Comparison of ENCODE assay signal across 11 mouse cellular contexts in genomic region chr11:99022384-99022933, GRCm38 (mm10). TPM values are rescaled to one million over a fixed set of nuclear protein-coding genes. Genes with fewer than 3 reads are reported as not detected.
DNase-seq lines count a peak whose midpoint lies in the region; ATAC-seq and TF ChIP-seq lines count a peak whose summit lies in the region.
"Had no signal": no experiment of that assay in that cellular context is flagged by ENCODE, and none has a peak within 500 bp of the region (broad histone marks: within the 10 kb centered on the region; RNA-seq: fewer than 3 reads in every experiment).

No protein-coding gene starts in this region.

- H3K27me3 ChIP-seq in lung, embryonic 16.5 days (ENCODE audit: control insufficient read depth, insufficient read depth, low read depth, low read length) = no peaks in the 10 kb centered on the region
- no peaks in the 10 kb centered on the region for H3K27me3 ChIP-seq in limb, embryonic 10.5 days (ENCODE audit: low read depth, poor library complexity, severe bottlenecking)
- H3K27me3 ChIP-seq in small intestine, adult 2 months (ENCODE audit: control insufficient read depth, insufficient read depth, low read length) = no peaks in the 10 kb centered on the region

- DNase-seq in lung, postnatal 25 days (ENCODE audit: low spot score) = no peak
- DNase-seq in limb, embryonic 10.5 days (ENCODE audit: low spot score) = no peak
- DNase-seq in spleen, adult 18-20 months = no peak
- DNase-seq in urinary bladder, postnatal 10 days (ENCODE audit: low spot score) = no peak
- DNase-seq in gastrocnemius, adult 2 months = no peak
- DNase-seq: cerebellum, adult 9-10 months; lung, postnatal 14 days; right cerebral cortex, postnatal 25 days had no signal

- H3K9ac ChIP-seq in lung, embryonic 16.5 days (ENCODE audit: low read length) = 0 out of 2 replicates have a peak overlapping the region, but pooled peaks have one; percentile 14

- H3K4me1 ChIP-seq in lung, embryonic 16.5 days (replicated peaks; ENCODE audit: control insufficient read depth, insufficient read depth, low read length) = peaks cover 13% of the 10 kb centered on the region
- peaks cover 7% of the 10 kb centered on the region for H3K4me1 ChIP-seq in embryonic fibroblast, embryonic 13.5 days (ENCODE audit: control insufficient read depth, insufficient read depth, low read length)
- peaks cover 15% of the 10 kb centered on the region for H3K4me1 ChIP-seq in limb, embryonic 10.5 days
- no peaks in the 10 kb centered on the region for H3K4me1 ChIP-seq in small intestine, adult 2 months (ENCODE audit: control insufficient read depth, insufficient read depth, insufficient read length, low read length)

- intact Hi-C loops in gastrocnemius, adult 2 months (cut with DNase I) = no loop called here

- H3K27ac ChIP-seq in lung, embryonic 16.5 days (ENCODE audit: low read length) = no peak overlapping the region
- no peak overlapping the region for H3K27ac ChIP-seq in embryonic fibroblast, embryonic 13.5 days (ENCODE audit: insufficient read depth, low read length)
- H3K27ac ChIP-seq in limb, embryonic 10.5 days = no peak overlapping the region
- no peak overlapping the region for H3K27ac ChIP-seq in small intestine, adult 2 months (ENCODE audit: insufficient read depth, low read depth, low read length)
- H3K27ac ChIP-seq in gastrocnemius, adult 2 months = no peak overlapping the region

- peak overlapping the region; percentile 95 for H3K4me3 ChIP-seq in lung, embryonic 16.5 days (ENCODE audit: low read length)
- H3K4me3 ChIP-seq in embryonic fibroblast, embryonic 13.5 days (ENCODE audit: insufficient read depth, low read length) = peak overlapping the region; percentile 56
- H3K4me3 ChIP-seq in limb, embryonic 10.5 days = peak overlapping the region; percentile 81
- peak overlapping the region; percentile 31 for H3K4me3 ChIP-seq in small intestine, adult 2 months (ENCODE audit: low read depth, low read length)
- no peak overlapping the region for H3K4me3 ChIP-seq in gastrocnemius, adult 2 months

- peak overlapping the region; percentile 66 for H3K4me2 ChIP-seq in lung, embryonic 16.5 days (ENCODE audit: low read depth, low read length)

- no peak for TF ChIP-seq POLR2A in embryonic fibroblast, embryonic 13.5 days (IDR thresholded peaks at IDR 0.05; ENCODE audit: low read depth, low read length)
- no peak for TF ChIP-seq POLR2A in small intestine, adult 2 months (IDR thresholded peaks at IDR 0.05; ENCODE audit: low read depth, low read length)

- H3K9me3 ChIP-seq in lung, embryonic 16.5 days (ENCODE audit: control insufficient read depth, low read length) = no peaks in the 10 kb centered on the region
- no peaks in the 10 kb centered on the region for H3K9me3 ChIP-seq in limb, embryonic 10.5 days (replicated peaks)

- 64% methylated on average over 5 of the region's 5 CpGs for WGBS in lung, embryonic 16.5 days
- 87% methylated on average over 5 of the region's 5 CpGs for WGBS in limb, embryonic 10.5 days
- 29% methylated on average over 5 of the region's 5 CpGs for WGBS in small intestine, adult 2 months

- ATAC-seq in lung, embryonic 16.5 days (ENCODE audit: low read depth) = no peak

- no peak for TF ChIP-seq CTCF in embryonic fibroblast, embryonic 13.5 days (IDR thresholded peaks at IDR 0.05; ENCODE audit: borderline replicate concordance, insufficient read depth, low read length)
- no peak for TF ChIP-seq CTCF in small intestine, adult 2 months (IDR thresholded peaks at IDR 0.05; ENCODE audit: extremely low read depth, insufficient read length, insufficient replicate concordance, low read depth, low read length)
- no peak for TF ChIP-seq CTCF in gastrocnemius, adult 2 months (IDR thresholded peaks at IDR 0.05)

- peaks cover 24% of the 10 kb centered on the region for H3K36me3 ChIP-seq in lung, embryonic 16.5 days (ENCODE audit: control insufficient read depth, insufficient read depth, low read length)
- peaks cover 52% of the 10 kb centered on the region for H3K36me3 ChIP-seq in limb, embryonic 10.5 days
- H3K36me3 ChIP-seq in small intestine, adult 2 months (ENCODE audit: control insufficient read depth, insufficient read depth, low read length) = peaks cover 5% of the 10 kb centered on the region; the same call in 1 of the 2 replicates

RNA-seq across cellular contexts. Expression of gene Top2a, which starts 1.5 kb away (rescaled TPM):
- 257 and 270 TPM in 2 replicates for polyA plus RNA-seq in lung, embryonic 16.5 days (2015; fragmentation: Nextera tagmentation; extraction: Ambion mirVana)
- polyA plus RNA-seq in embryonic fibroblast, embryonic 13.5 days (2011; ENCODE audit: insufficient read length, low read depth, missing spikeins) = 141 and 227 TPM in 2 replicates
- polyA plus RNA-seq in limb, embryonic 10.5 days (2016; fragmentation: Nextera tagmentation; extraction: Ambion mirVana) = 291 and 354 TPM in 2 replicates
- 1.7 and 5.8 TPM in 2 replicates for polyA plus RNA-seq in small intestine, adult 2 months (2012; rRNA removed)
- total RNA-seq in gastrocnemius, adult 2 months (2021) = under 1 TPM; 0.11 to 0.18 TPM

RNA-seq across cellular contexts. Expression of gene Igfbp4, which starts 18.6 kb away (rescaled TPM):
- polyA plus RNA-seq in lung, embryonic 16.5 days (2015; fragmentation: Nextera tagmentation; extraction: Ambion mirVana) = 498 TPM in 2 replicates
- polyA plus RNA-seq in embryonic fibroblast, embryonic 13.5 days (2011; ENCODE audit: insufficient read length, low read depth, missing spikeins) = 212 and 419 TPM in 2 replicates
- 899 and 1,008 TPM in 2 replicates for polyA plus RNA-seq in limb, embryonic 10.5 days (2016; fragmentation: Nextera tagmentation; extraction: Ambion mirVana)
- polyA plus RNA-seq in small intestine, adult 2 months (2012; rRNA removed) = 71.6 and 78.1 TPM in 2 replicates
- total RNA-seq in gastrocnemius, adult 2 months (2021) = 10 to 100 TPM; 30.4 to 36.8 TPM

RNA-seq across cellular contexts. Expression of gene Gjd3, which starts 39.6 kb away (rescaled TPM):
- 0.31 TPM in 1 of 2 replicates, not detected in the other for polyA plus RNA-seq in lung, embryonic 16.5 days (2015; fragmentation: Nextera tagmentation; extraction: Ambion mirVana)
- not detected in 2 replicates for polyA plus RNA-seq in embryonic fibroblast, embryonic 13.5 days (2011; ENCODE audit: insufficient read length, low read depth, missing spikeins)
- 0.24 and 0.29 TPM in 2 replicates for polyA plus RNA-seq in limb, embryonic 10.5 days (2016; fragmentation: Nextera tagmentation; extraction: Ambion mirVana)
- 3.6 and 5.8 TPM in 2 replicates for polyA plus RNA-seq in small intestine, adult 2 months (2012; rRNA removed)
- total RNA-seq in gastrocnemius, adult 2 months (2021) = not detected

Comparison
In these comparisons a context has a peak if more than half of its experiments do, and no peak if none do; other contexts are left out.
1. RNA of gene Top2a, which starts 1.5 kb away (polyA plus RNA-seq): 291 to 354 TPM in limb, embryonic 10.5 days, 257 to 270 TPM in lung, embryonic 16.5 days and 141 to 227 TPM in embryonic fibroblast, embryonic 13.5 days; 1.7 to 5.8 TPM in small intestine, adult 2 months; every median in the first group is over 10 times any median in the second.